Mouse (Mus musculus) erythroblast, embryonic 14.5 days (primary cell): Measurements from ENCODE around the gene Tusc2.

Source experiments
- GATA1 ChIP-seq: IDR thresholded peaks from 2 replicates; pipeline ENCODE4 v1.6.1; 2012; ENCODE audit warnings: low read length, inconsistent platforms, mixed read lengths
- TAL1 ChIP-seq: IDR thresholded peaks from 3 replicates; pipeline ENCODE4 v1.6.1; 2012; ENCODE audit warnings: low read length, inconsistent platforms, mixed read lengths

DNA sequence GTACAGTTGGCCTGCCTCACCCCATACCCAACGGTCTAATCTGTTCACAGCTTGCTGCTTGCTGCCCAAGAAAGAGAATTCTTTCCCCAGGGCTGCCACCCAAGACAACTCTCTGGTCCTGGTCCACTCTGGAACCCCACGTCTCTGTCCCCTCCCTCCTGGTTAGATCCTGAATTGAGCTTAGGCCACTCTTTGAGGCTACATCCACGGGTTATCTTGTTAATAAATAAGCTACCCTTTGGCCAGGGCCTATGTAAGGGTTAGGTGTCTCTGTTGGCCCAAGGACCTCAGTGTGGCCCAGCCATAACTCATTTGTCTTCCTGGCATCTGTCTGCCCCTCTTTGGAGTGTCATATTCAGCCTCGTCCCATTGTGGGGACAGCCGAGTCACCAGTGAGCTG lies 35.3 kb downstream of the Tusc2 start:
- TF ChIP-seq GATA1 (no peak), TAL1 (no peak)
